In genomic region chr1:91231896-91232295, GRCm38 (mm10) we compare ENCODE assay signal across 23 mouse cellular contexts. TPM values are rescaled to one million over a fixed set of nuclear protein-coding genes. Genes with fewer than 3 reads are reported as not detected.
DNase-seq lines count a peak whose midpoint lies in the region; ATAC-seq lines count a peak whose summit lies in the region.
"Had no signal": no experiment of that assay in that cellular context is flagged by ENCODE, and none has a peak within 500 bp of the region (broad histone marks: within the 10 kb centered on the region; RNA-seq: fewer than 3 reads in every experiment).

No protein-coding gene starts in this region.

- peak; percentile 20 for DNase-seq in liver, embryonic 11.5 days (ENCODE audit: low spot score)
- DNase-seq in lung, postnatal 4 days = peak; percentile 51 to 60
- no peak for DNase-seq in forebrain, embryonic 14.5 days (ENCODE audit: low spot score)
- DNase-seq in kidney, adult 11 months = no peak
- no peak for DNase-seq in cerebellum, postnatal 25 days
- DNase-seq: cerebellum, adult 11 months; cerebellum, postnatal 10 days; embryo, embryonic 11 days; kidney, adult 2 months; kidney, postnatal 10 days; midbrain, embryonic 14.5 days; thymus, adult 2 months; thymus, postnatal 4 days had no signal

- H3K4me3 ChIP-seq in liver, embryonic 11.5 days (ENCODE audit: low read depth, low read length) = no peak overlapping the region
- no peak overlapping the region for H3K4me3 ChIP-seq in liver, embryonic 12.5 days
- H3K4me3 ChIP-seq in lung, embryonic 15.5 days = no peak overlapping the region
- no peak overlapping the region for H3K4me3 ChIP-seq in forebrain, embryonic 14.5 days (ENCODE audit: low read depth, low read length)
- H3K4me3 ChIP-seq: embryonic facial prominence, embryonic 13.5 days; erythroblast, embryonic 14.5 days; forebrain, embryonic 15.5 days; heart, embryonic 13.5 days; hindbrain, embryonic 12.5 days; left cerebral cortex, adult 2 months; liver, embryonic 15.5 days had no signal

- 33% methylated on average over 5 of the region's 5 CpGs for WGBS in liver, embryonic 11.5 days
- WGBS in liver, embryonic 12.5 days (ENCODE audit: insufficient replicate concordance) = 35% methylated on average over 5 of the region's 5 CpGs
- 5% methylated on average over 5 of the region's 5 CpGs for WGBS in lung, embryonic 15.5 days
- WGBS in forebrain, embryonic 14.5 days = 54% methylated on average over 5 of the region's 5 CpGs

- no peaks in the 10 kb centered on the region for H3K9me3 ChIP-seq in liver, embryonic 11.5 days (ENCODE audit: control insufficient read depth, low read length)
- H3K9me3 ChIP-seq in liver, embryonic 12.5 days (replicated peaks) = no peaks in the 10 kb centered on the region
- no peaks in the 10 kb centered on the region for H3K9me3 ChIP-seq in lung, embryonic 15.5 days
- no peaks in the 10 kb centered on the region for H3K9me3 ChIP-seq in forebrain, embryonic 14.5 days (replicated peaks; ENCODE audit: control insufficient read depth, low read length)
- H3K9me3 ChIP-seq: embryonic facial prominence, embryonic 13.5 days; forebrain, embryonic 15.5 days; heart, embryonic 13.5 days; hindbrain, embryonic 12.5 days; liver, embryonic 15.5 days had no signal

- H3K9ac ChIP-seq in liver, embryonic 11.5 days (ENCODE audit: low read depth, low read length) = no peak overlapping the region
- no peak overlapping the region for H3K9ac ChIP-seq in liver, embryonic 12.5 days
- no peak overlapping the region for H3K9ac ChIP-seq in lung, embryonic 15.5 days
- no peak overlapping the region for H3K9ac ChIP-seq in forebrain, embryonic 14.5 days (ENCODE audit: low read length)
- H3K9ac ChIP-seq: embryonic facial prominence, embryonic 13.5 days; forebrain, embryonic 15.5 days; heart, embryonic 13.5 days; hindbrain, embryonic 12.5 days; liver, embryonic 15.5 days had no signal

- no peak for ATAC-seq in liver, embryonic 11.5 days (replicated peaks; ENCODE audit: low FRiP score)
- no peak for ATAC-seq in liver, embryonic 12.5 days
- ATAC-seq in lung, embryonic 15.5 days (ENCODE audit: borderline replicate concordance, extremely low read depth, low FRiP score, low TSS enrichment) = peak; percentile 80
- no peak for ATAC-seq in forebrain, embryonic 14.5 days
- ATAC-seq: forebrain, embryonic 15.5 days had no signal

- H3K4me2 ChIP-seq in liver, embryonic 11.5 days = no peak overlapping the region
- no peak overlapping the region for H3K4me2 ChIP-seq in liver, embryonic 12.5 days
- H3K4me2 ChIP-seq in lung, embryonic 15.5 days = no peak overlapping the region
- no peak overlapping the region for H3K4me2 ChIP-seq in forebrain, embryonic 14.5 days (ENCODE audit: low read length)
- H3K4me2 ChIP-seq: embryonic facial prominence, embryonic 13.5 days; forebrain, embryonic 15.5 days; heart, embryonic 13.5 days; hindbrain, embryonic 12.5 days; liver, embryonic 15.5 days had no signal

- no peaks in the 10 kb centered on the region for H3K36me3 ChIP-seq in liver, embryonic 11.5 days (ENCODE audit: control insufficient read depth, insufficient read depth, low read length)
- H3K36me3 ChIP-seq in liver, embryonic 12.5 days = no peaks in the 10 kb centered on the region
- no peaks in the 10 kb centered on the region for H3K36me3 ChIP-seq in lung, embryonic 15.5 days
- H3K36me3 ChIP-seq in forebrain, embryonic 14.5 days (ENCODE audit: control insufficient read depth, insufficient read depth, low read length) = no peaks in the 10 kb centered on the region
- H3K36me3 ChIP-seq: embryonic facial prominence, embryonic 13.5 days; forebrain, embryonic 15.5 days; heart, embryonic 13.5 days; hindbrain, embryonic 12.5 days; liver, embryonic 15.5 days had no signal

- H3K4me1 ChIP-seq in liver, embryonic 11.5 days (replicated peaks; ENCODE audit: control insufficient read depth, insufficient read depth, low read length) = peaks cover 10% of the 10 kb centered on the region; the same call in 1 of the 2 replicates
- H3K4me1 ChIP-seq in liver, embryonic 12.5 days = peaks cover 27% of the 10 kb centered on the region
- H3K4me1 ChIP-seq in lung, embryonic 15.5 days = peaks cover 8% of the 10 kb centered on the region; the same call in 1 of the 2 replicates
- no peaks in the 10 kb centered on the region for H3K4me1 ChIP-seq in forebrain, embryonic 14.5 days (ENCODE audit: control insufficient read depth, insufficient read depth, low read length)
- H3K4me1 ChIP-seq: forebrain, embryonic 15.5 days; hindbrain, embryonic 12.5 days had no signal

- no peak overlapping the region for H3K27ac ChIP-seq in liver, embryonic 11.5 days (ENCODE audit: low read depth, low read length)
- no peak overlapping the region for H3K27ac ChIP-seq in liver, embryonic 12.5 days
- H3K27ac ChIP-seq in lung, embryonic 15.5 days = no peak overlapping the region
- no peak overlapping the region for H3K27ac ChIP-seq in forebrain, embryonic 14.5 days (ENCODE audit: low read depth, low read length)
- H3K27ac ChIP-seq: embryonic facial prominence, embryonic 13.5 days; forebrain, embryonic 15.5 days; heart, embryonic 13.5 days; hindbrain, embryonic 12.5 days; left cerebral cortex, adult 2 months; liver, embryonic 15.5 days; stomach, postnatal 0 days had no signal

- H3K27me3 ChIP-seq in liver, embryonic 11.5 days (replicated peaks; ENCODE audit: control insufficient read depth, insufficient read depth, low read length) = no peaks in the 10 kb centered on the region
- H3K27me3 ChIP-seq in liver, embryonic 12.5 days (replicated peaks) = no peaks in the 10 kb centered on the region
- no peaks in the 10 kb centered on the region; the same call in 1 of the 2 replicates for H3K27me3 ChIP-seq in lung, embryonic 15.5 days
- no peaks in the 10 kb centered on the region for H3K27me3 ChIP-seq in forebrain, embryonic 14.5 days (replicated peaks; ENCODE audit: control insufficient read depth, insufficient read depth, low read length)
- H3K27me3 ChIP-seq: embryonic facial prominence, embryonic 13.5 days; forebrain, embryonic 15.5 days; heart, embryonic 13.5 days; hindbrain, embryonic 12.5 days had no signal

RNA-seq across cellular contexts. Expression of gene Ube2f, which starts 18.2 kb away (rescaled TPM):
- polyA plus RNA-seq in liver, embryonic 11.5 days (2014; fragmentation: Nextera tagmentation; extraction: Ambion mirVana) = 78.5 and 81.4 TPM in 2 replicates
- polyA plus RNA-seq in liver, embryonic 12.5 days (2016; fragmentation: Nextera tagmentation; extraction: Ambion mirVana) = 71.6 and 73.4 TPM in 2 replicates
- 70.0 and 70.3 TPM in 2 replicates for polyA plus RNA-seq in lung, embryonic 15.5 days (2015; fragmentation: Nextera tagmentation; extraction: Ambion mirVana)
- polyA plus RNA-seq in forebrain, embryonic 14.5 days (2014; fragmentation: Nextera tagmentation; extraction: Ambion mirVana) = 73.0 and 78.8 TPM in 2 replicates

RNA-seq across cellular contexts. Expression of gene Ramp1, which starts 52.3 kb away (rescaled TPM):
- 3.5 and 4.0 TPM in 2 replicates for polyA plus RNA-seq in liver, embryonic 11.5 days (2014; fragmentation: Nextera tagmentation; extraction: Ambion mirVana)
- 4.0 and 4.4 TPM in 2 replicates for polyA plus RNA-seq in liver, embryonic 12.5 days (2016; fragmentation: Nextera tagmentation; extraction: Ambion mirVana)
- 7.8 and 8.3 TPM in 2 replicates for polyA plus RNA-seq in lung, embryonic 15.5 days (2015; fragmentation: Nextera tagmentation; extraction: Ambion mirVana)
- 2.6 and 3.0 TPM in 2 replicates for polyA plus RNA-seq in forebrain, embryonic 14.5 days (2014; fragmentation: Nextera tagmentation; extraction: Ambion mirVana)

Comparison
In these comparisons a context has a peak if more than half of its experiments do, and no peak if none do; other contexts are left out.
1. DNase-seq: peak in liver, embryonic 11.5 days (single experiment) and lung, postnatal 4 days (2 of 2); none in forebrain, embryonic 14.5 days (single experiment), kidney, adult 11 months (single experiment) and cerebellum, postnatal 25 days (0 of 2).